Mouse (Mus musculus): ENCODE measurements around the gene H2-DMb1.

- TF ChIP-seq CTCF (IDR thresholded peaks at IDR 0.05) (no peak), EP300 (IDR thresholded peaks at IDR 0.05) (no peak)
Observed at GRCm38 (mm10) chr17:34192852-34193251, 40.0 kb downstream of the H2-DMb1 start.

Data from lung, postnatal 0 days (tissue).